8 mouse cellular contexts compared by ENCODE assay signal in genomic region chr8:95331720-95332436, GRCm38 (mm10). TPM values are rescaled to one million over a fixed set of nuclear protein-coding genes. Genes with fewer than 3 reads are reported as not detected.
A peak's percentile ranks its signal among the peaks of the same experiment; 100 is the strongest.
DNase-seq lines count a peak whose midpoint lies in the region; ATAC-seq and TF ChIP-seq lines count a peak whose summit lies in the region.

Zfp319 (minus strand) TSS chr8:95331950.
Usb1 (plus strand) TSS chr8:95332284.

- H3K4me2 ChIP-seq in hindbrain, embryonic 15.5 days, result peak within 1 kb of the TSS; percentile 88

- under 1% methylated on average over 77 of the region's 80 CpGs for WGBS in hindbrain, embryonic 15.5 days

- H3K4me1 ChIP-seq in hindbrain, embryonic 15.5 days (replicated peaks), result peaks cover 36% of the 10 kb centered on the region

- CTCF ChIA-PET in Patski (lab: Charles Lee), result interaction anchor here (0.8 to 1.8 kb wide), 9 partner anchors 12 to 102 kb away, joined by 3 to 11 read pairs (median 4); partner anchors contain the start of gene Cfap20

- POLR2A ChIA-PET in Patski (lab: Charles Lee), result interaction anchor here (1.0 to 1.9 kb wide), 5 partner anchors 10 to 102 kb away, joined by 3 to 6 read pairs (median 4); no protein-coding TSS in a partner anchor

- peak within 1 kb of the TSS; percentile 90 for H3K27ac ChIP-seq in hindbrain, embryonic 15.5 days (replicated peaks)

- H3K9ac ChIP-seq in hindbrain, embryonic 15.5 days, result peak within 1 kb of the TSS; percentile 92

- in situ Hi-C loops in Patski (cut with MboI; ENCODE audit: low pct_unique_long_range_greater_than_20kb), result loop anchor here (25.0 kb wide), 1 partner anchor 355 kb away; the partner anchor contains the start of gene Ndrg4

- TF ChIP-seq CTCF in Patski (IDR thresholded peaks at IDR 0.05), result no peak

- DNase-seq in Patski (ENCODE audit: low read depth, low spot score), result no peak
- peak; percentile 93 to 95 for DNase-seq in cerebellum, postnatal 14 days
- DNase-seq in frontal cortex, postnatal 25 days (ENCODE audit: low spot score in 2 of 2), result peak; percentile 83 to 88
- DNase-seq in left cerebral cortex, adult 11 months (ENCODE audit: low spot score), result peak; percentile 87
- DNase-seq in lung, postnatal 4 days, result peak; percentile 97
- peak; percentile 93 for DNase-seq in retina, postnatal 7 days (ENCODE audit: low read depth, low spot score)
- DNase-seq in urinary bladder, adult 2 months (ENCODE audit: low spot score), result peak; percentile 94

- H3K4me3 ChIP-seq in hindbrain, embryonic 15.5 days, result peak within 1 kb of the TSS; percentile 99

- ATAC-seq in Patski, result peak; percentile 88
- ATAC-seq in hindbrain, embryonic 15.5 days (ENCODE audit: low FRiP score, low read depth), result peak; percentile 94

- peaks cover 37% of the 10 kb centered on the region for H3K36me3 ChIP-seq in hindbrain, embryonic 15.5 days

- H3K27me3 ChIP-seq in Patski, result no peaks in the 10 kb centered on the region
- H3K27me3 ChIP-seq in hindbrain, embryonic 15.5 days, result no peaks in the 10 kb centered on the region

- no peaks in the 10 kb centered on the region for H3K9me3 ChIP-seq in hindbrain, embryonic 15.5 days

RNA-seq across cellular contexts. Expression of gene Zfp319, which starts in this region (rescaled TPM):
- 12.3 TPM for polyA plus RNA-seq in Patski (2021)
- 15.2 and 16.5 TPM in 2 replicates for polyA plus RNA-seq in hindbrain, embryonic 15.5 days (2015; fragmentation: Nextera tagmentation; extraction: Ambion mirVana)
- polyA plus RNA-seq in urinary bladder, adult 2 months (2012; rRNA removed), result 6.8 and 7.9 TPM in 2 replicates

RNA-seq across cellular contexts. Expression of gene Usb1, which starts in this region (rescaled TPM):
- polyA plus RNA-seq in Patski (2021), result 37.8 TPM
- 34.8 and 35.8 TPM in 2 replicates for polyA plus RNA-seq in hindbrain, embryonic 15.5 days (2015; fragmentation: Nextera tagmentation; extraction: Ambion mirVana)
- 34.5 and 43.1 TPM in 2 replicates for polyA plus RNA-seq in urinary bladder, adult 2 months (2012; rRNA removed)
